Mouse (Mus musculus): ENCODE results near the gene Tmem219. TPM values are rescaled to one million over a fixed set of nuclear protein-coding genes. Genes with fewer than 3 reads are reported as not detected.
"Not testable (repeated sequence)": the region's sequence is repeated elsewhere in the genome, so short reads cannot be mapped to it uniquely, and the experiment has no call there.

Gene Tmem219
- total RNA-seq, 2 experiments from 2014 or later, result 20.2 to 22.3 TPM

DNA sequence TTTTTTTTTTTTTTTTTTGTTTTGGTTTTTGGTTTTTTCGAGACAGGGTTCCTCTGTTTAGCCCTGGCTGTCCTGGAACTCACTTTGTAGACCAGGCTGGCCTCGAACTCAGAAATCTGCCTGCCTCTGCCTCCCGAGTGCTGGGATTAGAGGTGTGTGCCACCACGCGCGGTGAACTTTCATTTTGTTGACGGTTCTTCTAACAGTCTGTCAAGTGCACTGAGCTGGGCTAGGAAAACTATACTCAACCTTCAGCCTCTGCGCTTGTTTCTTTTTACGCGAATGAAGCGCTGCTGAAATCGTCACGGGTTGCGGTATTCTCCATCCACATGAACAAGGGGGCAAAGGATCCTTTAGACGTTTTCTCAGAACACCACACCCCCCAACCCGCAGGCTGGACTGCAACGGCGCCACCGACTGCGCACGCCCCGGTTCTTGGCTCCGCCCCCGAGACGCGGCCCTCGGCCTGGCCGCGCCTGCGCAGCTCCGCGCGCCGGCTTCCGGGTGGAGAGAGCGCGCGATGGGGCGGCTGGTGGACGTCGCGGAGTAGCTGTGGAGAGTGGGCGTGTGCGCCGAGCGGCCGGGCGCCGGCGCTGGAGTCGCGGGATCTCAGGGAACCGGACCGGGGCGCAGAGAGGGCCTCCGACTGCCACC is 5.8 kb upstream of the Tmem219 start, which contains the start of gene Kctd13:
Gene Kctd13 (plus strand): TSS at position 496 of the 654 bp plus-strand sequence.
- intact Hi-C loops (cut with DNase I), result loop anchor here (5.0 kb wide), 1 partner anchor 41 kb away; no protein-coding TSS in a partner anchor
- DNase-seq (ENCODE audit: low spot score in 2 of 2), result peak; percentile 92

GRCm38 (mm10) chr7:126926299-126926698 is 3.6 kb upstream of the Tmem219 start:
- intact Hi-C loops (cut with DNase I), result loop anchor here (5.0 kb wide), 1 partner anchor 39 kb away; no protein-coding TSS in a partner anchor
- no peak for DNase-seq (ENCODE audit: low spot score in 2 of 2)

DNA sequence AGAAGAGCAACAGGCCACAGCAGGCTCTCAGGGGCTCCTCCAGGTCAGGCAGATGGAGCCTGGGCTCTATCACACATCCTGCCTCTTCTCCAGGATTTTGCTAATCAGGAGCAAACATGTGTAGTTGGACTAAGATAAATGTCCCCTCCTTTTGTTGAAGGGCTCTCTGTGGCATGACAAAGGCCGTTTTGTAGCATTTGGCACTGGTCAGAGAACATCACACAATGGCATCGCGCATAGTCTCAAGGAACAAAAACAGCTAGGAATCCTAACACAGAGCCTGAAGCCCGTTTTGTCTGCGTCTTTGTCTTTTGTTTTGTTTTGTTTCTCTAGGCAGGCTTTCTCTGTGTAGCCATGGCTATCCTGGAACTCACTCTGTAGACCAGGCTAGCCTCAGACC is 1.3 kb upstream of the Tmem219 start:
- intact Hi-C loops (cut with DNase I), result no loop called here
- no peak for DNase-seq (ENCODE audit: low spot score in 2 of 2)

DNA sequence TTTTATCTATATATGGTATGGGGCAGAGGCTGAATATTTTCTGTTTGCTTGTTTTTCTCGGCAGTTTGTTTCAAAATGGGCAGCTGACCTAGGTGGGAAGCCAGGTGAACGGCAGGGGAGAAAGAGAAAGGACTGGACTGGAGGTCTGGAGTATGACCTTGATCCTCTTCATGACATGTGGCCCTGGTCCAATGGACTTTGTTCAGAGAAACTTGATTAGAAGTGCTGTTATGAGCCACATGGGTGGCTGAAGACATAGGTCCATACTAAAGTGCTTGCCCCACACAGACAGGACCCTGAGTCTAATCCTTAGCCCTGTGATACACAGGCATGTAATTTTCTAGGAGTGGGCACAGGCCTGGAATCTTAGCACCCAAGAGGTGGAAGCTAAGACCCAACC is 1.2 kb downstream of the Tmem219 start:
- DNase-seq (ENCODE audit: low spot score in 2 of 2), result no peak
- intact Hi-C loops (cut with DNase I), result no loop called here

DNA sequence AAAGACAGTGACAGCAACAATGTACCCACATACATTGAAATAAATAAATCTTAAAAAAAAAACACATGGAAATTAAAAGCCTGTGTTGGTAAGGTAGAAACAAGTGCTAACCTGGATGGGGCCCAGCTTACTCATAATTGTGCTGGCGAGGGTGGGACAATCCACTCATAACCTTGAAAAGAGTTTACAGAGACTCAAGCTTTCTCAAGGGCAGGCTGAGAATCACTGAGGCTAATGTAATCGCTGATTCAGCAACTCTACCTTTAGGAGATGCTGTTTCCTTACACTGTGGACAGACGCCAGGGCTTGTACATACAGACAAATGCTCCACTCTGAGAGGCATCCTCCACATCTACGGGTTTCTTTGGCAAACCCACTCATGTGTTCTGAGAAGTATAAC is 2.7 kb downstream of the Tmem219 start:
- intact Hi-C loops (cut with DNase I), result no loop called here
- no peak for DNase-seq (ENCODE audit: low spot score in 2 of 2)

DNA sequence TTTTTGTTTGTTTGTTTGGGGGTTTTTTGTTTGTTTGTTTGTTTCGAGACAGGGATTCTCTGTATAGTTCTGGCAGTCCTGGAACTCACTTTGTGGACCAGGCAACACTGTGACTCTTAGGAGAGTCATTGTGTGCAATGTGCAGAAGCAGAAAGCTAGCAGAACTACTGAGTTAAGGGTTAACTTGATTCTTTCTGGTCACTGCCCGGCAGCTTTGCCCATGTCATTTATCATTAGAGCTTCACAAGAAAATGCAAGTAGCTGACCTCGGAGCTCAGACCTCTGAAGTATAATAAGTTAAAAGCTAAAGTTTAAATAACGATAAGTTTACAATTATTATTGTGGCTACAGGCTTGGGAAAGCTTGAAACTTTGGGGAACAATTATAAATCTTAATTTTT is 4.4 kb downstream of the Tmem219 start:
- intact Hi-C loops (cut with DNase I); DNase-seq (ENCODE audit: low spot score in 2 of 2): not testable (repeated sequence)

DNA sequence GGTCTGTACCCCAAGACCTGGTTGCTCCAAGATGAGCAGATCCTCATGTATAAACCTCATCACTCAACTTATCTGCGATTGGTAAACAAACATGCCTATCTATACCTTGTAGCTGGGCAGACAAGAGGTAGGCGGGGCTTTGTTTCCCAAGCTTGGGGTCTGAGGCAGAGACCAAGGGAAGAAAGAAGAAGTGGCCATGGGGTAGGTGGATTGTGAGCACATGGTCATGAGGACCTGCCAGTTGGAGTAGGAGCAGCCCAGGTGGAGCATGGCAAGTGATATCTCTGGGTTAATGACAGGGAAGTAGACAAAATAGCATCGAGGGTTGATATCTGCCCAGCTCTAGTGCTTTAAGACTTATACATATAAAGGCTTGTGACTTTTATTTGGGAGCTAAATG is 7.9 kb downstream of the Tmem219 start:
- no peak for DNase-seq (ENCODE audit: low spot score in 2 of 2)
- intact Hi-C loops (cut with DNase I), result no loop called here

DNA sequence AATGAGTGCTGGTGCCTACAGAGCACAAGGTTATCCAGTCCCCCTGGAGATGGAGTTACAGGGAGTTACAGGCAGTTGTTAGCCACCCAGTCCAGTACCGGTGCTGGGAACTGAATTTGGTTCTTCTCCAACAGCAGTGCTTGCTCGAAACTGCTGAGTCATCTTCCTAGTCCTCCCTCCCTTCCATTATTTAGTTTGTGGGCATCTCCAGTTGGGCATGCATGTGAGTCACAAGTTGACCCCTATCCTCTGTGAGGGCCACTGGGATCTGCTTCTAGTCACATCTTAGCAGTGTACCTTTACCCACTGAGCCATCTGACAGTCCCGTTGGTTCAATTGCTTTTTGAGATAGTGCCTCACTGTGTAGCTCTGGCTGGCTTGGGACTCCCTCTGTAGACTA is 17.1 kb downstream of the Tmem219 start:
- no peak for DNase-seq (ENCODE audit: low spot score in 2 of 2)
- intact Hi-C loops (cut with DNase I), result no loop called here

GRCm38 (mm10) chr7:126899781-126900180 is 22.9 kb downstream of the Tmem219 start:
- intact Hi-C loops (cut with DNase I); DNase-seq (ENCODE audit: low spot score in 2 of 2): not testable (repeated sequence)

- intact Hi-C loops (cut with DNase I), result no loop called here
- DNase-seq (ENCODE audit: low spot score in 2 of 2), result peak; percentile 96 to 97
Observed at GRCm38 (mm10) chr7:126898102-126898990, 24.4 kb downstream of the Tmem219 start.

GRCm38 (mm10) chr7:126897390-126898101 is 25.2 kb downstream of the Tmem219 start:
- intact Hi-C loops (cut with DNase I), result no loop called here
- peak; percentile 32 to 43 for DNase-seq (ENCODE audit: low spot score in 2 of 2)

GRCm38 (mm10) chr7:126896912-126897311 is 25.8 kb downstream of the Tmem219 start:
- intact Hi-C loops (cut with DNase I), result no loop called here
- no peak for DNase-seq (ENCODE audit: low spot score in 2 of 2)

- intact Hi-C loops (cut with DNase I), result loop anchor here (5.0 kb wide), 1 partner anchor 38 kb away; the partner anchor contains the start of gene Kctd13
- no peak for DNase-seq (ENCODE audit: low spot score in 2 of 2)
Observed at GRCm38 (mm10) chr7:126888852-126889251, 33.9 kb downstream of the Tmem219 start.

GRCm38 (mm10) chr7:126887281-126887680 is 35.4 kb downstream of the Tmem219 start:
- intact Hi-C loops (cut with DNase I), result loop anchor here (5.0 kb wide), 1 partner anchor 40 kb away; the partner anchor contains the start of gene Kctd13

GRCm38 (mm10) chr7:126884286-126885164 is 38.2 kb downstream of the Tmem219 start, which contains the start of gene Taok2:
Taok2 (minus strand) TSS chr7:126884703.
- intact Hi-C loops (cut with DNase I), result loop anchor here (2.0 to 5.0 kb wide), 3 partner anchors 43 to 142 kb away; partner anchors contain the start of genes Kctd13, Maz and Sez6l2
- peak; percentile 98 to 99 for DNase-seq (ENCODE audit: low spot score in 2 of 2)

More at GRCm38 (mm10) chr7:126887281-126887680, 35.4 kb downstream of the Tmem219 start:
- no peak for DNase-seq (ENCODE audit: low spot score in 2 of 2)

GRCm38 (mm10) chr7:126883731-126884181 is 39.0 kb downstream of the Tmem219 start:
- intact Hi-C loops (cut with DNase I), result loop anchor here (2.0 to 5.0 kb wide), 2 partner anchors 69 to 143 kb away; partner anchors contain the start of genes Maz and Sez6l2
- DNase-seq (ENCODE audit: low spot score in 2 of 2), result no peak

DNA sequence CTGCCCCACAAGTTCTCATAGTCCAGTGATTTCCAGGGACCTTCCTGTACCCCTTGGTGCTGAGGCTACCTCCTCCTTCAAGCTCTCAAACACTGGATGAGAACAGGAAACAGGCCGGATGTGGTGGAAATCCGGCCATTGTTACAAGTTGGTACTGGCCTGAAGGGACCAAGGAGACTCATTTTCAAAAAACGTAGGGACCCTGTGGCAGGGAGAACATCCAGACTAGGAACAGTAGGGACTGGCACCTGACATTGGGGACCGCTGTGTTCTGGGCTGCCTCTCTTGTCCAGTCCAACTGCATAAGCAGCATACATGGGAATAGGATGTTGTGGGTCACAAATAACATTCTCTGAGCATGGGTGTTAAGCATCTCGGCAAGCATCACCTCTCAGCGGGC is 41.7 kb downstream of the Tmem219 start:
- intact Hi-C loops (cut with DNase I), result loop anchor here (5.0 kb wide), 1 partner anchor 71 kb away; the partner anchor contains the start of gene Sez6l2
- no peak for DNase-seq (ENCODE audit: low spot score in 2 of 2)

DNA sequence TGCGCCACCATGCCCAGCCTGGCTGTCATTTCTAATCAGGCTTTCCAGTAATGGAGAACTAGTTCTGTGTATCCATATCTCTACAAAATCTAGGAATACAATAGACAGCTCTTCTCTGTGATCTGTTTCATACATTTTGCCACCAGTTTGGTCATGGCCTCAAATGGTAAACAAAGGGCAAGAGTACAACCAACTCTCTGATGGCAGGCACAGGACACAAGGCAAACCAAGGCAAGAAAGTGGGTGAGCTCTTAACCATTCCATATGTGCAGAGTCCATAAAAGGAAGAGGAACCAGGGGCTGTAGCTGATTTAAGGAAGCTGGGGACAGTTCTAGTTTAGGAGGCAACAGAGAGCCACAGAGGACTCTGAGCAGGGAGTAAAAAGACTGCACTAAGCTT is 45.5 kb downstream of the Tmem219 start:
- intact Hi-C loops (cut with DNase I), result no loop called here

More for the DNA sequence above, 45.5 kb downstream of the Tmem219 start:
- no peak for DNase-seq (ENCODE audit: low spot score in 2 of 2)

Data from left cerebral cortex, postnatal 25 days (tissue).